Mouse (Mus musculus) neural tube, embryonic 13.5 days (tissue): Measurements from ENCODE around the gene Vps54. TPM values are rescaled to one million over a fixed set of nuclear protein-coding genes. Genes with fewer than 3 reads are reported as not detected.

Source experiments
- ATAC-seq: fragments of 200-750 bp; cut with Nextera tagmentation; 2 replicates; pipeline ENCODE4 v1.8.0; 2017; ENCODE audit warnings: low read depth, mild to moderate bottlenecking, moderate TSS enrichment, moderate library complexity
- H3K27ac ChIP-seq: fragments of 300-500 bp; sonication (generic); replicated peaks from 2 replicates; pipeline ENCODE4 v1.5.1; 2015; ENCODE audit warnings: moderate library complexity, mild to moderate bottlenecking, inconsistent platforms
- H3K27me3 ChIP-seq: fragments of 300-500 bp; sonication (generic); 2 replicates; pipeline ENCODE4 v1.6.1; 2015; ENCODE audit warnings: mild to moderate bottlenecking, inconsistent platforms
- H3K36me3 ChIP-seq: fragments of 300-500 bp; sonication (generic); 2 replicates; pipeline ENCODE4 v1.6.1; 2015; ENCODE audit warnings: mild to moderate bottlenecking, inconsistent platforms
- H3K4me1 ChIP-seq: fragments of 300-500 bp; sonication (generic); replicated peaks from 2 replicates; pipeline ENCODE4 v1.6.1; 2015; ENCODE audit warnings: inconsistent platforms
- H3K4me2 ChIP-seq: fragments of 300-500 bp; sonication (generic); 2 replicates; pipeline ENCODE4 v1.6.1; 2015; ENCODE audit warnings: inconsistent platforms, mild to moderate bottlenecking, moderate library complexity
- H3K4me3 ChIP-seq: fragments of 300-500 bp; sonication (generic); 2 replicates; pipeline ENCODE4 v1.5.1; 2015; ENCODE audit warnings: mild to moderate bottlenecking, inconsistent platforms
- H3K9ac ChIP-seq: fragments of 300-500 bp; sonication (generic); 2 replicates; pipeline ENCODE4 v1.6.1; 2015; ENCODE audit warnings: moderate library complexity, mild to moderate bottlenecking, inconsistent platforms
- H3K9me3 ChIP-seq: fragments of 300-500 bp; sonication (generic); 2 replicates; pipeline ENCODE4 v1.6.1; 2016; ENCODE audit warnings: inconsistent platforms
- WGBS: fragments of 180-500 bp; shearing (Covaris S2); methylation state at CpG from one replicate; pipeline ENCODE4 v1.1.7; 2015; 5-methylcytosine and 5-hydroxymethylcytosine counted together
- microRNA counts: library from miRNA; unstranded; fragments of <30 nt; microRNA quantifications from one replicate; lab custom pipeline; 2016
- microRNA-seq: library from miRNA; unstranded; fragments of <30 nt; microRNA quantifications from one replicate; pipeline ENCODE4, GENCODE M21; 2016
- polyA plus RNA-seq: library from polyadenylated mRNA; unstranded; fragments of >200 nt; fragmentation: Nextera tagmentation; extraction: Ambion mirVana; gene quantifications from 2 replicates; pipeline ENCODE4 v1.2.1, GENCODE M21; 2015

Vps54 gene
- polyA plus RNA-seq, 1 experiment from 2014 or later, result 11.0 TPM

DNA sequence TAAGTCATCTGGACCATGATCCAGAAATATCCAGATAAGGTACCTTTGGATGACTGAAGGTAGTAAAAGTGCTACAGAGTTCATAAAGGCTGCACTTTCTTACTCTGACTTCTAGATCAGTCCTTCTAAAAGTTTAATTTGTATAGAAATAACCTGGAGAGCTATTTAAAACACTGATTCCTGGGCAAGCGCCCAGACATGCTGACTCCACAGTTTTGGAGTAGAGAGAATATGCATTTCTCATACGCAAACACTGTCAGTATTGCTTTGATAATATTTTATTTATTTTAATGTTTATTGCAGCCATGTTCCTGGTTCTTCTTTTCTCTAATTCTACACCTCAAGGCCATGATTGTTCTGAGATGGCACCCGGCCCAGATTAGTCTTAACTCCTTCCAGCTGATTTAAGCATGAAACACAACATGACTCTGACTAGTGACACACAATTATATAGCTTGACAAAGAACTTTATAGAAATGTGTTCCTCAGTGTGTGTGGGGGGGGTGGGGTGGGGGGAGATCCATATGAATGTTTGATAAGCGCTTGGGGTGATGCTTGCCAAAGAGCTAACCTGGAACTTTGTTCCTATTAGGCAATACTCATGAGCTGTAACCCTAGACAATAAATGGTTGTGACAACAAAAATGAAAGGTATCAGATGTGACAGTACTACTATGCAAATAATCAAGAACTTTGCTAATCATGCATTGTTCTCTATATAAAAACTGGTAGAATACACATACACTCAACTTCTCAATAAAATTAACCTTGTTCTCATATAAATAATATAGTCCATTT is 124.3 kb downstream of the Vps54 start:
- 92% methylated on average over 4 of the region's 4 CpGs for WGBS
- Histone ChIP-seq H3K27ac (no peak overlapping the region), H3K36me3 (no peaks in the 10 kb centered on the region), H3K9me3 (no peaks in the 10 kb centered on the region), H3K9ac (no peak overlapping the region), H3K4me1 (peaks cover 2% of the 10 kb centered on the region), H3K4me3 (no peak overlapping the region), H3K27me3 (no peaks in the 10 kb centered on the region), H3K4me2 (no peak overlapping the region)
- no peak for ATAC-seq

DNA sequence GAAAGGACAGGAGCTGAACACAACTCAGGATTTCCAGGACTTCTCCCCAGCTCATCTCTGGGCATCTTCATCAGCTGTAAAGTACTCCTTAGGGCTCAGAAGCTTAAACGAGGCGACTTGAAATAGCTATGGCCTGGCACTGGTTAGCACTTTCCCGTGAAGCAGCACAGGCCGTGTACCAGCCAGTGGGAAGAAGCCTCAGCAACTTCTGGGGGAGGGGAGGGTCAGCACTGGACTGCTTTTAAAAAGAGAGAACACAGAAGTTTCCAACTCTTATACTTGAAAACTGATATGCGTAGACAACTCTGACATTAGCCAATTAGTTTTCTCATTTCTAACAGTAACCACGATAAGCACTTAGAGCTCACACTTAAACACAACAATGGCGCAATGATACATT is 129.4 kb downstream of the Vps54 start:
- peak overlapping the region; percentile 68 for H3K4me2 ChIP-seq
- no peaks in the 10 kb centered on the region for H3K36me3 ChIP-seq
- peak overlapping the region; percentile 82 for H3K4me3 ChIP-seq
- H3K27ac ChIP-seq, result no peak overlapping the region
- peaks cover 24% of the 10 kb centered on the region for H3K4me1 ChIP-seq
- H3K9ac ChIP-seq, result no peak overlapping the region
- WGBS, result 50% methylated on average over 7 of the region's 7 CpGs
- no peaks in the 10 kb centered on the region for H3K27me3 ChIP-seq
- no peak for ATAC-seq
- H3K9me3 ChIP-seq, result no peaks in the 10 kb centered on the region

- no peak for ATAC-seq
- Histone ChIP-seq H3K27ac (no peak overlapping the region), H3K4me3 (peak overlapping the region; percentile 82), H3K27me3 (no peaks in the 10 kb centered on the region), H3K36me3 (no peaks in the 10 kb centered on the region), H3K4me1 (peaks cover 24% of the 10 kb centered on the region), H3K9ac (peak overlapping the region; percentile 91), H3K9me3 (no peaks in the 10 kb centered on the region), H3K4me2 (peak overlapping the region; percentile 68)
- 25% methylated on average over 9 of the region's 9 CpGs for WGBS
These were observed 130.4 kb downstream of the Vps54 start for GRCm38 (mm10) chr11:21369248-21370016.

DNA sequence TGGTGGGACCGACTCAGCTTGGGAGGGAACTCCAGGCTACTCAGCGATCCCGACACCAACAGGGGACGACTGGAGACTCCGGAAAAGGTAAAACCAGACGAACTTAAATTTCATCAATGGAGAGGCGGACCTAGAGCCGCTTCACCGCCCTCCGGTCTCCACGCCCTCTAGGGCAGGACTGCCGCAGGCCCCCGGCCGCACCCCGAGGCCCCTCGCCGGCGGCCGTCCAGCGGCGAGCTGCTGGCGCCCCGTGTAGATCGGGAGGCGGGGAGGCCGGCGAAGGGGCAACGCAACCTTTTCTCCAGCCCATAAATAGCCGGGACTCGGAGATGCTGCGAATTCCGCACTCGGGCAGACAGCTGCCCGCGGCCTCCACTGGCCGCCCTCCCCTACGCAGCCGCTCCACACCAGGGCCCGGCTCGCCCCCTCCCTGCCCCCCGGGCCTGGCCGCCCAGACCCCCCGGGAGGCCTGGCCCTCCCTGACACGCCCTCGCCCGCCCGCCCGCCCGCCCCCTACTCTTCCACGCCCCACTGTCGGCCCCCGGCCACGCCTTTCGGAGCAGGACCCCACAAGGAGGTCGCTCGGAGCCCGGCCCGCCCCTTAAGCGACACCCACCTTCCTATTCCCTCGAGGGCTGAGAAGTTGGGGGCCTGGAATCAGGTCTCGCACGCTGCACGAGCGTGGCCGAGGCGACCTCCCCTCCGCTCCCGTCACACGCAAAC is 131.5 kb downstream of the Vps54 start:
- peak overlapping the region; percentile 84 for H3K27ac ChIP-seq
- H3K4me2 ChIP-seq, result peak overlapping the region; percentile 68
- peak overlapping the region; percentile 82 for H3K4me3 ChIP-seq
- H3K27me3 ChIP-seq, result no peaks in the 10 kb centered on the region
- no peaks in the 10 kb centered on the region for H3K9me3 ChIP-seq
- peak overlapping the region; percentile 91 for H3K9ac ChIP-seq
- H3K36me3 ChIP-seq, result no peaks in the 10 kb centered on the region
- WGBS, result under 1% methylated on average over 47 of the region's 69 CpGs
- H3K4me1 ChIP-seq, result peaks cover 24% of the 10 kb centered on the region
- ATAC-seq, result peak; percentile 93

MicroRNA genes within 50 kb of the gene (microRNA counts, 519-probe panel; counts per million panel counts)
- microRNA mmu-miR-1933-3p (lab: Ali Mortazavi, UCI), result not detected
- microRNA mmu-miR-1933-5p (lab: Ali Mortazavi, UCI), result 1,255 counts per million, percentile 4 among the panel's probes with 10 or more counts

Small RNAs within 50 kb of the gene (microRNA-seq; reads per million reads assigned to microRNA genes)
- not detected for gene Mir1933

Other genes with a start within 250 kb of the Vps54 start
- 87.1 and 89.6 TPM in 2 replicates for gene Peli1, start 148.0 kb upstream of the Vps54 start, polyA plus RNA-seq
- 73.2 and 75.2 TPM in 2 replicates for gene Ugp2, start 131.9 kb downstream of the Vps54 start, polyA plus RNA-seq